Mouse (Mus musculus) thymus, postnatal 4 days (tissue): ENCODE results near the gene 1700009N14Rik.

Source experiments
- DNase-seq: peaks from one replicate; pipeline ENCODE4 v3.0.0; 2021

The 1700009N14Rik gene

GRCm38 (mm10) chr4:39450069-39450468 is at the start of gene 1700009N14Rik:
Gene 1700009N14Rik, plus strand, starts transcription at chr4:39450295.
- no peak for DNase-seq

- DNase-seq, result no peak
These were observed 12.2 kb upstream of the 1700009N14Rik start for GRCm38 (mm10) chr4:39437870-39438367.

DNA sequence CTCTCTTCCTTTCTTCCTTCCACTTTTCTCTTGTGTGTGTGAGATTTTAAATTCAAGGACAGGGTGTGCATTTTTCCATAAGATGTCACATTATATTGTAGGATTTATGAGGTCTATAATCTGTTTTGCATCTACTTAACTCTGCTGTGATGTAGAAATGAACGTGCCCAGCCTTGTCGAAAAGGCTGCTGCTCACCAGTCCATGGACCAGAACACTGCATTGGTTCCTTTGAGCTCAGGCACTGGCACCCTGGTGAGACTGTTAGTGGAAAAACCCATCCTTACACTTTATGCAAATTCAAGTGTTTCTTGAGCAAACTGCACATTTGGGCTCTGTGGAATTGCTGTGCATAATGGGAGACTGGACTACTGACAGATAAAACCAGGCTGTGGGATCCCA is 24.2 kb downstream of the 1700009N14Rik start:
- DNase-seq, result no peak

DNA sequence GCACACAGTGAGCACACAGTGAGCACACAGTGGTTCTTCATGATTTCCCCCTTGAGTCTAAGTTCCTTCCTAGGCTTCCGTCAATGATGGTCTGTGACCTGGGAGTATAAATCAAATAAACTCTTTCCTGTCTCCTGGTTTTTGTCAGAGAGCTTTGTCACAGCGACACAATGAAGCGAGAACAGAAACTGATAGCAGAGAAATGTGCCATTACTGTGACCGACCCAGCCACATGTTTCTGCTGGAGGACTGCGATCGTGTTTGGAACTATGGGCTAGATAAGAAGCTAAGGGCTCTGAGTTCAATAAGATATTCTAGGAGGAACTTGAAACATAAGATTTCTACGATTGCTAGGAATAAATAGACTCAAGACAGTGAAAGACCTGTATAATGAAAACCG is 36.3 kb downstream of the 1700009N14Rik start:
- no peak for DNase-seq

- peak; percentile 7 for DNase-seq
These were observed 43.5 kb downstream of the 1700009N14Rik start for GRCm38 (mm10) chr4:39493596-39493995.

DNA sequence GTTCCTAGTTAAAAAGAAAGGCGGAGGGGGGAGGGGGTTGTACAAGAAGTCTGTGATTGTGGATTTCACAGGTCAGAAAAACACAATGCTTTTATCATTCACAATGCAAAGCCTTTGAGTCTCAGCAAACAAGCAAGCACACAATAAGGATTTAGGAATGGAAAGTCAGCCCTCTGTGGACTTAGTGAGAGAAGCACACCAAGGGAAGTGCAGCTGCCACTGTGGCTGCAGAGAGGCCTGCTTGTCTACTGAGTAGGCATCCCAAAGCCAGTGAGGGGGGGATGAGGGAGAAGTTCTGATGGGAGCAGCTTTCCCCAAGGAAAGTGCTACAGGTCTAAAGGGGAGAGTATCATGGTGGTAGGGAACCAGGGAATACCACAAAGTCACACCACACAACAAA is 45.8 kb downstream of the 1700009N14Rik start:
- no peak for DNase-seq
